Mouse (Mus musculus) heart, embryonic 10.5 days (tissue): ENCODE data around the gene Fgfr2. TPM values are rescaled to one million over a fixed set of nuclear protein-coding genes. Genes with fewer than 3 reads are reported as not detected.
A peak's percentile ranks its signal among the peaks of the same experiment; 100 is the strongest.

Experiments
- DNase-seq: peaks from one replicate; pipeline ENCODE4 v3.0.0-alpha.2; 2017; ENCODE audit warnings: low spot score
- H3K27ac ChIP-seq: fragments of 300-500 bp; sonication (generic); 2 replicates; pipeline ENCODE4 v1.5.1; 2016; ENCODE audit warnings: mild to moderate bottlenecking
- H3K27me3 ChIP-seq: fragments of 300-500 bp; sonication (generic); 2 replicates; pipeline ENCODE4 v1.6.1; 2016; ENCODE audit warnings: mild to moderate bottlenecking; ENCODE audit not compliant: poor library complexity, insufficient read depth, severe bottlenecking
- H3K36me3 ChIP-seq: fragments of 300-500 bp; sonication (generic); 2 replicates; pipeline ENCODE4 v1.6.1; 2016; ENCODE audit warnings: mild to moderate bottlenecking, moderate library complexity
- H3K4me1 ChIP-seq: fragments of 300-500 bp; sonication (generic); 2 replicates; pipeline ENCODE4 v1.6.1; 2016; ENCODE audit warnings: mild to moderate bottlenecking
- H3K4me3 ChIP-seq: fragments of 300-500 bp; sonication (generic); 2 replicates; pipeline ENCODE4 v1.5.1; 2016; ENCODE audit warnings: mild to moderate bottlenecking, moderate library complexity
- H3K9me3 ChIP-seq: fragments of 300-500 bp; sonication (generic); 2 replicates; pipeline ENCODE4 v1.6.1; 2016; ENCODE audit warnings: mild to moderate bottlenecking, moderate library complexity
- WGBS: fragments of 180-500 bp; shearing (Covaris S2); methylation state at CpG from one replicate; pipeline ENCODE4 v1.1.7; 2016; 5-methylcytosine and 5-hydroxymethylcytosine counted together
- polyA plus RNA-seq: library from polyadenylated mRNA; unstranded; fragments of >200 nt; fragmentation: Nextera tagmentation; extraction: Ambion mirVana; gene quantifications from 2 replicates; pipeline ENCODE4 v1.2.1, GENCODE M21; 2016

Gene Fgfr2
- polyA plus RNA-seq, 1 experiment from 2014 or later: 46.6 TPM

DNA sequence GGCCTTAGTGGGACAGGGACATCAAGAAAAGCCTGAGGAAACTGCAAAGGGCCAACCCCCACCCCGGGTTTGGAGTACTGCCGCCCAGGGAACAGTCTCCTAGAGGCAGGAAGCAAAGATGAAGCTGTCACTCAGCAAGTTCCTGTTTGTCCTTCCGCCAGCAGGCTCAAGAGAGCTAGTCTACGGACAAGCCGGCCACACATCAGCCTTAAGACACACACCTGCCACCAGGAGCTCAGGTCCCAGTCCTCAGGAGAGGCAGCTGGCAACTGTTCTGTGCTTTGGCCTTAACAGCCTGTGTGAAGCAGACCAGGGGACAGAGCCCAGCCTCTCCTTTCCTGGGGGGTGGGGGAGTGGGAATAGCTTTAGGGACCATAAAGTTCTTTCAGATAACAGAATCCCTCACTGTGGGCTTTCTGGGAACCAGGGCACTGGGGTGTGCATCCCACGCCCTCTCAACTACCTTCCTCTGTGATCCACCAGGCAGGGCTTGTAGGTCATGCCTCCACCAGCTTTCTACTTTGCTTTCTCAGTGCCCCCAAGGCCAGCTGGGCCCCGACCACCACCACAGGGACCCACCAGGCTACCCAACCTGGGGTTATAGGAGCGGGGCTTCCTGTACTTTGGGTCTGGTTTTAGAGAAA is 409.5 kb downstream of the Fgfr2 start:
- H3K4me1 ChIP-seq: peaks cover 70% of the 10 kb centered on the region
- WGBS: 45% methylated on average over 8 of the region's 8 CpGs
- peaks cover 5% of the 10 kb centered on the region for H3K36me3 ChIP-seq
- H3K9me3 ChIP-seq: no peaks in the 10 kb centered on the region
- 0 out of 2 replicates have a peak overlapping the region, but pooled peaks have one; percentile 1 for H3K4me3 ChIP-seq
- no peak for DNase-seq
- H3K27me3 ChIP-seq: no peaks in the 10 kb centered on the region
- H3K27ac ChIP-seq: peak overlapping the region; percentile 94

DNA sequence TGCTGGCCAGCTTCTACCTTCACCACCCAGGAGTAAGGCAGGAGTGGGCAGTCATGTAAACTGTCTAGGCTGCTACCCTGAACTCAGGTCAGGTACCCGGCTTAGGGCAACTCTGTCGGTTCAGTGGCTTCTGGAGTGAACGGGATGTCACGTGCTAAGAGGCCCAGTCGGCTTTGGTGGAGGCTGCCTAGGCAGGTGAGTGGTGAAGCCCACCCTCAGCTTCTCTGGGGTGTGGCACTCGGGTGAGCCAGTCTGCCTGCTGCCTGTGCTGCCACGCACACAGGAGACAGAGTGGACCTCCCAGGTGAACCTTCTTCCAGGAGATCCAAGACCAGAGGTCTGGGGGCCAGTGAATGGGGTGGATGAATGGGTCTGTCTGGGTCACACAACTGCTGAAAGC is 410.2 kb downstream of the Fgfr2 start:
- H3K27me3 ChIP-seq: no peaks in the 10 kb centered on the region
- peaks cover 65% of the 10 kb centered on the region for H3K4me1 ChIP-seq
- no peak for DNase-seq
- H3K4me3 ChIP-seq: no peak overlapping the region
- 71% methylated on average over 7 of the region's 7 CpGs for WGBS
- H3K27ac ChIP-seq: peak overlapping the region; percentile 94
- H3K36me3 ChIP-seq: peaks cover 5% of the 10 kb centered on the region
- no peaks in the 10 kb centered on the region for H3K9me3 ChIP-seq

DNA sequence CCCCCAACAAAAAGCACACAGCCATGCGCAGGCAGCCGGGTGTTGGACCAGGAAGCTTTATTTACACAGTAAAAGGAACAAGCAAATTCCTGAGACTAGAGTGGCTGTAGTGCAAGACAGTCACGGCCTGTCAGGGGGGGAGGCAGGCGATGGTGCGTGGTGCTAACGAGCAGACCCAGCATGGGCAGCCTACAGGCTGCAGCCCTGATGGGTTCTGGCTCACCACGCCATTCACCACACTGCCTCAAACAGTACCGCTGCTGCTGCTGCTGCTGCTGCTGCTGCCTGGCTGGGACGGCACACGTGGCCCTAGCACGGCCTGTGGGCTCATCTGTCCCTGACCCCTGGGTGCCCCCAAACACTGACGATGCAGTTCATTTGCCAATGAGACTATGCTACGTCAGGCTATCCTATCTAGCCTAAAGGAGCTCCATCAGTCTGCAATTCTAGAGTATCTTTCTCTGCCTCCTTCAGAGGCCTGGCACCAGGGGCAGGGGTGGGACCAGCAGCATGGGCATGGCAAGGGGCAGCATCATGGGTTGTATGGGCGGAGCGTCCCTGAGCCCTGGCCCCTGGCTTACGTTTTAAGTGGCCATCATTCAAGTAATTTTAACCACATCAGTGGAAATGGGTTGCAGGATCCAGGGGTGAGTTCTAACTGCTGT is 411.0 kb downstream of the Fgfr2 start:
- no peaks in the 10 kb centered on the region for H3K9me3 ChIP-seq
- WGBS: 41% methylated on average over 16 of the region's 16 CpGs
- peaks cover 58% of the 10 kb centered on the region for H3K4me1 ChIP-seq
- no peaks in the 10 kb centered on the region for H3K27me3 ChIP-seq
- H3K36me3 ChIP-seq: peaks cover 5% of the 10 kb centered on the region
- DNase-seq: no peak
- H3K4me3 ChIP-seq: no peak overlapping the region
- H3K27ac ChIP-seq: peak overlapping the region; percentile 84

- peaks cover 57% of the 10 kb centered on the region for H3K4me1 ChIP-seq
Measured at GRCm38 (mm10) chr7:132711579-132711978, 411.6 kb downstream of the Fgfr2 start.

GRCm38 (mm10) chr7:132705130-132705529 is 418.0 kb downstream of the Fgfr2 start:
- Histone ChIP-seq H3K4me1 (peaks cover 3% of the 10 kb centered on the region; the same call in 1 of the 2 replicates), H3K27me3 (no peaks in the 10 kb centered on the region), H3K9me3 (no peaks in the 10 kb centered on the region), H3K36me3 (no peaks in the 10 kb centered on the region), H3K27ac (no peak overlapping the region), H3K4me3 (no peak overlapping the region)
- 85% methylated on average over 7 of the region's 7 CpGs for WGBS
- DNase-seq: no peak

More at GRCm38 (mm10) chr7:132711579-132711978, 411.6 kb downstream of the Fgfr2 start:
- Histone ChIP-seq H3K27me3 (no peaks in the 10 kb centered on the region), H3K9me3 (no peaks in the 10 kb centered on the region), H3K36me3 (peaks cover 5% of the 10 kb centered on the region), H3K4me3 (no peak overlapping the region), H3K27ac (peak overlapping the region; percentile 84)
- WGBS: 67% methylated on average over 9 of the region's 9 CpGs
- DNase-seq: no peak

DNA sequence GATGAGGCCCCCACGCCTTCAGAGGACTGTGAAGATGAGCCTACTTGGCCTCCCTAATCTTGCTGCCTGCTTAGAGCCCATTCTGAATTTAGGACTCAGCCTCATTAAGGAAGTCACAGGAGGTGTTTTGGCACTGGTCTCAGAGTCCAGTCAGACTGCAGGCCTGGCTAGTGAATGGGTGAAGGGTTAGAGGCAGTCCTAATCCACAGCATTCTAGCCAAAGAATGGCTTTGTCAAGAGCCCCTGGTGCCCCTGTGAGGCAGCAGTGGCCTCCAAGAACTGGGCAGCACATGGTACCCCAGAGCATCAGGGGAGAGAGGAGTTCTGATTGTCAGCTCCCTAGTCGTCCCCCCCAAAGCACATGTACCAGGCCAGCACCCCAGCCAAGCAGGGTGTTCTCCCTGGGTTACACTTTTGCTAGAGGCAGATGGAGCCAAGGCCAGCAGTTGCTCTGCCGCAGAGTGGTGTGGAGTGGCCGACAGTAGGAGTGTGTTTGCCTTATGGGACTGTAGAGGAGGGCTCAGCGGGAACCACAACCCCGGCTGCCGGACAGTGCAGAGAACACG is 418.8 kb downstream of the Fgfr2 start:
- 89% methylated on average over 8 of the region's 8 CpGs for WGBS
- no peaks in the 10 kb centered on the region for H3K36me3 ChIP-seq
- no peaks in the 10 kb centered on the region for H3K9me3 ChIP-seq
- DNase-seq: no peak
- peaks cover 11% of the 10 kb centered on the region; the same call in 1 of the 2 replicates for H3K4me1 ChIP-seq
- H3K27ac ChIP-seq: no peak overlapping the region
- H3K27me3 ChIP-seq: no peaks in the 10 kb centered on the region
- H3K4me3 ChIP-seq: no peak overlapping the region

DNA sequence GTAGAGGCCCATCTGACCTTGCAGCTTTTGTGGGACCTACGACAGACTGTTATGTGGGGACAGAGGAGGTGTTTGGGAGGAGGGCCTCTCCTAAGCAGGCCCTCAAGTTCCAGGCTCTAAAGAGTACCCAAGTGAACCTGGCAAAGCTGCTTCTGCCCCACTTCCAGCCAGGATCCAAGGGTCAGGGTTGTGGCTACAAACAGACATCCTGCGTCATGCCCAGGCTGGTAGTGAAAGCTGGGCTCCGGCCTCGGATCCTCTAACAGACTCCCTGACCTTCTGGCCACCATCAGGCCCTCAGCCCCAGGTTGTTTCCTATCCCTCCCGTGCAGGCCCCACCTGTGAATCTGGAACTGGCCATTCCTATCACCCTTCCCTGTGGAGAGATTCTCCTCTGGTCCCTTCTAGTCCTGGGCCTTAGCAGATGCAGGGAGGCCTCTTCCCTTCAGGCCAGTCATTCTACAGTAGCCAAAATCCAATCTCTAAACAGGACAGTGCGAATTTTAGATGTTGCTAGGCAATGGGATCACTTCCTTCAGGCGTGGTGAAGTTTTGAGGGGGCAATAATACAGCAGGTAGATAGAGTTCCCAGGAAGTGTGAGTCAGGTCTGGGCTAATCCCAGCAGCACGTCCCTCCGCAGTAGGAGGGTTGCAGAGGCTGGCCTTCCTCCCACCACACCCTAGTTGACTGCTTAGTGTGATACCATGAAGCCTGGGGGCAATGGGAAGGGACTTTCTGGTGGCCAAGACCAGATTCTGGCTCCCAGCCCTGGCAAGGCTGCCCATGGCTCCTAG is 419.4 kb downstream of the Fgfr2 start:
- no peak overlapping the region for H3K27ac ChIP-seq
- peaks cover 12% of the 10 kb centered on the region; the same call in 1 of the 2 replicates for H3K4me1 ChIP-seq
- 80% methylated on average over 9 of the region's 9 CpGs for WGBS
- no peaks in the 10 kb centered on the region for H3K9me3 ChIP-seq
- no peak for DNase-seq
- H3K27me3 ChIP-seq: no peaks in the 10 kb centered on the region
- no peaks in the 10 kb centered on the region for H3K36me3 ChIP-seq
- H3K4me3 ChIP-seq: no peak overlapping the region

DNA sequence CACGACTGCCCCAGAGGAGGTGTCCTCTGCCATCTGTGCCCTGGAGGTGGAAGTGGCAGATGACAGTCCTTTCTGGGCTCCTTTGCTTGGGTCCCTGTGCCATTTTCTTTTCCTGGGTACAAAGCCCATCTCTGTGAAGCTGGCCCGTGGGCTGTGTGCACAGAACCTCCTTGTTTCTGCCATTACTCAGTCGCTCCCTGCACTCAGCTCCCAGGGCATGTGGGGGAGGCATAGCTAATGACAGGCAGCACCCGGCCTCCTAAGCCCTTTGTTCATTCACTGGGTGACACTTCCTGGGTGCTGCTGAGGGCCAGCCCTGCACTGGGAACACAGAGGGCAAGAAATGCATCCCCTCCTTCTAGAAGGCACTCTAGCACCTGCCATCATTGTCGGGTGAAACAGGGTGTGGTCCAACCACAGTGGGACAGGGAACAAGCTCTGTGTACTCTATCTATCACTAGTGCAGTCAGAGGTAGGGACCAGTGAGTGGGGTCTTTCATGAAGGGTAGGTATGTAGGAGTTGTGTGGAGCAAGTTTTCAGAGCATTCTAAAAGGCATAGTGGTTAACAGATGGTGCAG is 420.6 kb downstream of the Fgfr2 start:
- Histone ChIP-seq H3K4me3 (no peak overlapping the region), H3K27ac (no peak overlapping the region), H3K4me1 (peaks cover 12% of the 10 kb centered on the region; the same call in 1 of the 2 replicates), H3K36me3 (no peaks in the 10 kb centered on the region), H3K27me3 (no peaks in the 10 kb centered on the region), H3K9me3 (no peaks in the 10 kb centered on the region)
- 73% methylated on average over 5 of the region's 5 CpGs for WGBS
- no peak for DNase-seq

DNA sequence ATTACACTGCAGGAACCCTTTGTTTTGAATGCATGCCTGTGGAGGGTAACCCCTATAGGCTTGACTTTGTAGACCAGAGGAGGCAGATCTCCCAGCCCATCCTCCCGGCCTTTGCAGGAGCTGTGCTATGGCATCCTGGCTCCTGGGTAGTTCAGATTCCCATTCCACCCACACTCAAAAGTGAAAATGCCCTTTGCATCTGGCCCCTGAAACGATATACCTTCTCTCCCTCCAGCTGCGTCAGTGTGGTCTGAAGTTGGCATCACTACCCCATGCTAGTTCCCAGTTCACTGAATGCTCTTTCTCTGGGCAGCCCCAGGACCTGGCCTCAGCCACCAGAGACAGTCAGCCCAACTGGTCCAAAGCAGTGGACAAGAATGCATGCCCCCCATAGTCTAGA is 421.1 kb downstream of the Fgfr2 start:
- peaks cover 12% of the 10 kb centered on the region; the same call in 1 of the 2 replicates for H3K4me1 ChIP-seq
- H3K36me3 ChIP-seq: no peaks in the 10 kb centered on the region
- H3K4me3 ChIP-seq: no peak overlapping the region
- no peaks in the 10 kb centered on the region for H3K27me3 ChIP-seq
- no peak for DNase-seq
- no peaks in the 10 kb centered on the region for H3K9me3 ChIP-seq
- 95% methylated on average over 3 of the region's 3 CpGs for WGBS
- no peak overlapping the region for H3K27ac ChIP-seq

DNA sequence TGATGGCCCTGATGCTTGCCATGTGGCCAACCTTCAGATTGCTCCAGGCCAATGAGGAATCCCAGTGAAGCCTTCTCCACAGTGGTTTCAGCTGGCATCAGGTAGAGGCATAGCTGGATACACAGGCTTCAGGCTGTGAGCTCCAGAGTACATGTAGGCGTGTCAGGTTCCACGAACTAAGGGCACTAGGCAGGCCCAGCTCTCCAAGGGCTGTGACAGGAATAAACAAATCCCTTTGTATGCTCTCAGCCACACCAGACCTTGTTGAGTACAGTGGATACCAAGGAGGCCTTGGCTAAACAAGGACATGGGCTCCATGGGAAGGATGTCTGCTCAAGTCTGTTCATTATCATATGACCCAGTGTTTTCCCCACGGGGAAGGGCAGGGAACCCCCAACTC is 421.7 kb downstream of the Fgfr2 start:
- Histone ChIP-seq H3K4me1 (peaks cover 12% of the 10 kb centered on the region; the same call in 1 of the 2 replicates), H3K27me3 (no peaks in the 10 kb centered on the region), H3K36me3 (no peaks in the 10 kb centered on the region), H3K27ac (no peak overlapping the region), H3K9me3 (no peaks in the 10 kb centered on the region), H3K4me3 (no peak overlapping the region)
- WGBS: 84% methylated on average over 3 of the region's 3 CpGs
- DNase-seq: no peak

GRCm38 (mm10) chr7:132700107-132700506 is 423.0 kb downstream of the Fgfr2 start:
- Histone ChIP-seq H3K9me3 (no peaks in the 10 kb centered on the region), H3K4me3 (no peak overlapping the region), H3K4me1 (peaks cover 12% of the 10 kb centered on the region; the same call in 1 of the 2 replicates), H3K27me3 (no peaks in the 10 kb centered on the region), H3K36me3 (no peaks in the 10 kb centered on the region), H3K27ac (0 out of 2 replicates have a peak overlapping the region, but pooled peaks have one; percentile 6)
- no peak for DNase-seq
- WGBS: 77% methylated on average over 4 of the region's 4 CpGs

DNA sequence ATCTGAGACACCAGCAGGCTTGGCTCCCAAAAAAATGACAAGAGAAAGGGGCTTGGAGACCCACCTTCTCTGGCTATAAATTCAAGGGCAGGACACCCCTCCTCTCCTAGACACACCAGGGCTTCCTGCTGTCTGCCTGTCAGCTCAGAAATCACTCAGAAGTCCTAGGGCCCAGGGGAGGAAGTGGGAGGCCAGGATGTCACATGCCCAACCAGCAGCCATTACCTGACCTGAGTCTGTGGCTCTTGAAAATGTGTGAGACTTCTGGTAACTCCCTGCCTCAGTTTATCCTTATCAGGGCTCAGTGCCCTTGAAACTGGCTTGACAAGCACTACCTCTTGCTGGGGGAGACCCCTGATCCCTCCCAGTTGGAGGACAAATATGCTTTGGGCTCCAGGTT is 423.5 kb downstream of the Fgfr2 start:
- no peak overlapping the region for H3K4me3 ChIP-seq
- 0 out of 2 replicates have a peak, but pooled peaks cover 5% of the 10 kb centered on the region for H3K9me3 ChIP-seq
- H3K27me3 ChIP-seq: no peaks in the 10 kb centered on the region
- 0 out of 2 replicates have a peak overlapping the region, but pooled peaks have one; percentile 6 for H3K27ac ChIP-seq
- peaks cover 12% of the 10 kb centered on the region; the same call in 1 of the 2 replicates for H3K4me1 ChIP-seq
- no peaks in the 10 kb centered on the region for H3K36me3 ChIP-seq
- DNase-seq: no peak
